Mouse (Mus musculus) frontal cortex, postnatal 36 days (tissue): Measurements from ENCODE around the gene Il9r.

ENCODE experiments used
- DNase-seq, 2 experiments: peaks; one replicate each; pipeline ENCODE4 v3.0.0; 2022; ENCODE audit warnings: low spot score in 2 of 2

Il9r gene

DNA sequence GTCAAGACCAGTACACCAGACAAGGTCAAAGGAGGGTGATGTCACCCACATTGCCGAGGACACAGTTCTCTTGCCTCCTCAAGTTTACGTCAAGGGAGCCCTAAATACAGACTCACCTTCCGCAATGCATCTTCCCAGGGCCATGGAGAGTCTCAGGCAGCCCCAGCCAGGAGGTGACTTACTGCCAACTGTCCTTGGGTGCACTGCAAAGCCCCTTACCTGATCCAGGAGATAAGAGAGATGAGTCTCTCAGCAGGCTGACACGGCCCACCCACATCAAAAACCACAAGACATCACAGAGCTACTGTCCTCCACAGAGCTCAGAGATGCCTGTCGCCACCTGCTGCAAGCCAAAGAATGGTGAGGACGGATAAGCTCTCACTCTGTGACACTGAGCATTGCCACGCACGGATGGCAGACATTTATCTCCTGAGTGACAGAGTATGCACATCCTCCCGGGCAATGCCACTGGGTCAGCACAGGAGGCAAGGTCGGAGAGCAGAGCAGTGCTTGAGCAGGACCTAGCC lies at the start of gene Il9r:
Gene Il9r, minus strand, starts transcription at position 205 of the 527 bp plus-strand sequence.
- no peak for DNase-seq

DNA sequence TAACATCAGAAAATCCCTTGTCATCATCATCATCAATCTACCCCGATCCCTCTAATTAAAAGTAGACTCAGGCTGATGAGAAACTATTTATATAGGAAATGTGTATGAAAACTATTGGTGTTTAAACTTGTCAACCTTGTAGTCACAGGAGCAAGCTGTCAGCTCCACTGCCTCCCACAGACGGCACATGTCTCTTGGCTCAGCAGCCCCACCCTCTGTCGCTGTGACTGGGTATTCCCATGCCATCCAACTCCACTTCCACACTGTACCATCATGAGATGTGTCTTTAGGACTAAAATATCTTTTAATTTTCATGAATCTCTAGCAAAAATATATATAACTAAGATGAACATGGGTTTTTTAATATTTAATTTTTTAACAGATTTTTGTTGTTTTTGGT lies 48.3 kb upstream of the Il9r start:
- no peak for DNase-seq

DNA sequence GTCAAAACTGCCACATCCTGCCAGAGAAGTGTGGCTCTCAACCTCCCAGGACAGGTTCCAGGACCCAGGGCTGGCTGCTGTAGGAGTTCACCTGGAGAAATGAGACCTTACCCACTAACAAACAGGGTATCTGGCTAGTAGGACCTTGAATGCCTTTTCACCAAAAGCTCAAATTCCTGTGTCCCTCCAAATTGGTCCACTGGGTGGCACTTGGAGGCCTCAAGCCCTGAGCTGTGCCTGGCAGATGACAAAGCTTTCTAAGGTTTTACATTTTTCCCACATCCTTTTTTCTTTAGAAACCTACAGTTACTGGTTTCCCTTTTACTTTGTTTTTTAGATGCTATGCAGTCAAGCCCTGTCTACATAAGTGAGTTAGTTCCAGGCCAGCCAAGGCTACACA lies 47.0 kb upstream of the Il9r start:
- DNase-seq = no peak

DNA sequence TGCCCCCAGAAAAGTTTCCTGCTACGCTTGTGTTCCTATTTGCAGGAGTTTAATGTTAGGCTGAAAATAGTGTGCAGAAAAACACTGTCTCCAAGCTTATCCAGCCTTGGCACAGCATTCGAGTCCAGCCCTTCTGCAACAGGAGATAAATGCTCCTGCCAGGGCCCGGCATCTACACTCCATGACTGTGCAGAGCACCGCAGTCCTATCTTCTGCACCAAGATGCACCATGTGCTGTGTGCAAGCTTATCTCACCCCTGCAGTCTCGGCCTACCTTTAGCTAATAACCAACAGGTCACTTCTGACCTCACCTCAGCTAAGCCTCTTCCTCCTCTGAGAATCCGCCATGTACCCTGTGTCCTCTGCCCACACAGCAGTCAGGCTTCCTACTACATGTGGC lies 45.5 kb upstream of the Il9r start:
- no peak for DNase-seq

DNA sequence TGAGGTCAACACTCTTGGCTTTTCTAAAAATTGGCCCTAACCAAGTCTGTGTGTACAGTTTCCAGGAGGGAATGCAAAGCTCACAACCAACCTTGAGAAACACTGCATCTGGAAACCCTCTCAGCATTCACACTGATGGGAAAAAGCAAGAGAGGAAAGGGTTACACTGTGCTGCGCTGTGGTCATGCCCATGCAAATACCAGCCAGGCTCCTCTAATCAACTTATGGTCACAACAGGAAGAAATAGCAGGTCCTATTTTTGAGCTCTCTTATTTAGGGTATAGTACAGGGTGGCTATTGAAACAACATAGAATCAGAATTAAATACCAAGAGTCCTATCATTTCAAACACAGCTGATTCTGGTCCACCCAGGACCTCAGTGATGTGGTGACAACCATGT lies 44.5 kb upstream of the Il9r start:
- DNase-seq = no peak

DNA sequence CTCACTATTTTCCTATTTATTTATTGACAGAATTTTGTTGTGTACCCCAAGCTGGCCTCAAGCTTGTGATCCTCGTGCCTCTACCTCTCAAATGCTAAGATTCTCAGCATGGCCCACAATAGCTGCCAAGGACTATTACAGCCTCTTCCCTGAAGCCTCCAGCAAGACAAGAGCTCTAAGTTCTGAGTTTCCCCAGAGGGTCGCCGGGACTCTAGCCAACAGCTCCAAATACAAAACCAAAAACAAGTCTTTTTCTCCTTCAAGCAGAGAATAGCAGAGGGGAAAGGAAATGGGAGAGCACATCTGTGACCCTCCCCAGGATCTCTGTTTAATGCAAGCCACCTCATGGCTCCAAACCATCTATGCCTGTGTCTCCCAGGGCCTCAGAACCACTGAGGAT lies 44.0 kb upstream of the Il9r start:
- no peak for DNase-seq

DNA sequence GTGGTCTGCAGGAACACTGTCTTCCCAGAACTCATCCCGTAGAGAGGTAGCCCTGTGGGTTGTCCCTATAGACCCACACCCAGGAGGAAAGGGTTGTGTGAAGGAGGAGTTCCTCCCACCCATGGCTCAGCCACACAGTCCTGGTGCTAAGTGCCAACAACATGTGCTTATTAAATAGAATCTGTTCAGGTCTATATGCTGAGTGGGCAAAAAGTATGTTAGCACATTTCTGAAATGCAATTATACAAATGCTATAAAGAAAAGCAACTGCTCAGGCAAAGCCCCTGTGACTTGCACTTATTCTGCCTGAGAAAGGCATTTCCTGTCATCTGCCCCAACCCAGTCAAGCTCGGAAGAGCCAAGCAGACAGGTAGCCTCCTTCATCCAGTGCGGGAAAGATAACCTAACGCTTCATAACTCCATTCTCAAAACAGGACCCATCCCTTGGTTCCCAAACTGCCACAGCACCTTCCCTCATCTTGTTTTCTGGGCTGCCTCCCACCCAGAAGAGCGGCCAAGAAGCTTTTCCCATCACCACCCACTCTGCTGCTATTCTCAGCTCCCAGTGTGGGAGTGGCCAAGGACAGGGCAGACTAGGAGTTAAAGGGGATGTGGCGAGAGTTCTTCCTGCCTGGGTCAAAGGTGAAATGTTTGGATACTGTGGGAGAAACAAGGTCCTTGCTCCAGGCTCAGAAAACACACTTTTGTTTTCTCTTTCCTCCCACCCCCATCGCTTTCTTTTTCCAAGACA lies 43.3 kb upstream of the Il9r start:
- peak in 1 of 2 experiments; percentile 72 for DNase-seq

DNA sequence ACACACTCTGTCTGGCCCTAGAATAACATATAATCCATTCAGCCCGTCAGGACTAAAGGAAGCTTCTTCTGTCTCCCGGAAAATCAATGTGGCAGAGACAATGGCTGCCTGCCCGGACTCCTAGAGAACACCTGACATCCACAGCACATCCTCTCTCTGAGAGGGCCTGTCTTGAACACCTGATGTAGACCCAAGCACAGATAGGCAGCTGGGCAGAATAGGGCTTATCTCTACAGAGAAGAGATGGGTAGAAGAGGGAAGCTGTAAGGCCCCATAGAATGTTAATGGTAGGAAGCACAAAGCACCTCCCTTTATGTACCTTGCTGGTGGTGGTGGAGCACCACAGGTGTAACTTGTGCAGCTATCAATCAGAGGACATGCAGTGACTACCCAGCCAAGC lies 42.1 kb upstream of the Il9r start:
- no peak for DNase-seq

DNA sequence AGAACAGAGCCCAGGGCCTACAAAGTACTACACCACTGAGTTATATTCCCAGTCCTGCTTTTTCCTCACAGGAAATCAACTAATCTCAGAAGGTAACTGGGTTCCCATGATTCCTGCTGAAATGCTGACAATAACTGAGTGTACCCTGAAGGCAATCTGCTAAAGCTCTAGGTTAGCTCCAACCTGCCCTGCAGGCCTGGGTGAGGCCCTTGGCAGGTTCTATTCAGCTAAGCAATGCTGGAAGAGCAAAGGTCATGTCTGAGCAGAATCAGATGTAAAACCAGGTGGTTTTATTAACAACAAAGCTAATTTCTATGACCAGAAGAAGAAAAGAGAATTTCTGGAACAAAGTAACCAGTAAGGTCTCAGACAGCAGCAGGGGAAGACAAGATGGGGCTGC lies 41.3 kb upstream of the Il9r start:
- no peak for DNase-seq

DNA sequence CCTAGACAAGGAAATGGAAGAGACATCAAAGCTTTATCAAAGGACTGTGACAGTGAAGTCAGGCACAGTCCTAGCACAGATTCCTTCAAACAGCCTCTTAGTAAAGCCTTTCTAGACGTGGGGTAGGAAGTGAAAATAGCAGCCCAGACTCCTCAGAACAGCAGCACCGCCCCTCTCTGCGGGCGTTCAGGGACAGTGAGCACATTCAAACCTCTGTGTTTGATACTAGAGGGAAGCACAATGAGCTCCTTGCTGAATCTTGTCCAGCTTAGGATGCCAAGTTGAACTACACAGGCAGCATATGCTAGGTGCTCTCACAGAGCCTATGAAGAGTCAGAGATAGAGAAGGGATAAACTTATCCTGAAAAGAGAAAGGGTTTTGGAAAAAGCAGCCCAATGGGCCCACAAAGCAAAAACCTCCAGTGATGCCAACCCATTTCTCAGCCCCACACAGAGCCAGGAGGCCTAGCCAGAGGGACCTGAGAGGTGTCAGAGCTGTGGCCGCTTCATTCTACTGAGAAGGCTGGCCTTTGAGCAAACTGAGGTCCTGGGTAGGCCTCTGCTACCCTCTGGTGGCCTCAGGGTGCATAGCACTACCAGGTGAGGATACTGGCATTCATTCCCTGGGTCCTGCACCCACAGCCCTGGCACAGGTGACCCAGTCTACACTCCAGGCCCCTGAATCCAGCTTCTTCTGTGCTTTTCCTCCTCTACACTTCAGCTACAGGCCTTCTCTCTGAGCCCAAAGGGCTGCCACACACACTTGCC lies 38.2 kb upstream of the Il9r start:
- peak; percentile 79 to 83 for DNase-seq

DNA sequence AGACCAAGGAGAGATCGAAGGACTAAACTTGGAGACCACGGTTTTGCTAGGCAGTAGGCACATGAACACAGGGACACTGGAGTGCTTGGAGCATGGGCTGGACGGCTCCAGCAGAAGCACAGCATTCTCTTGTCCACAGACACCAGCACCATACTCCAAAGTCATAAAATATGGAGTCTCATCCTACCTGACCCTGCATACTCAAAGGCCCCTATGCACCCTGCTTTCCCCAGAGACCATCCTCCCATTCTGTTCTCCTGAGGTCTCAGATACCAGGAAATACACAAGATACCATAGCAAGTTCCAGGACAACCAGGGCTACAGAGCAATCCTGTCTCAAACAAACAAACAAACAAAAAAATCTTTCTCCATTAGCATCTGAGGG lies 37.3 kb upstream of the Il9r start:
- DNase-seq = no peak

DNA sequence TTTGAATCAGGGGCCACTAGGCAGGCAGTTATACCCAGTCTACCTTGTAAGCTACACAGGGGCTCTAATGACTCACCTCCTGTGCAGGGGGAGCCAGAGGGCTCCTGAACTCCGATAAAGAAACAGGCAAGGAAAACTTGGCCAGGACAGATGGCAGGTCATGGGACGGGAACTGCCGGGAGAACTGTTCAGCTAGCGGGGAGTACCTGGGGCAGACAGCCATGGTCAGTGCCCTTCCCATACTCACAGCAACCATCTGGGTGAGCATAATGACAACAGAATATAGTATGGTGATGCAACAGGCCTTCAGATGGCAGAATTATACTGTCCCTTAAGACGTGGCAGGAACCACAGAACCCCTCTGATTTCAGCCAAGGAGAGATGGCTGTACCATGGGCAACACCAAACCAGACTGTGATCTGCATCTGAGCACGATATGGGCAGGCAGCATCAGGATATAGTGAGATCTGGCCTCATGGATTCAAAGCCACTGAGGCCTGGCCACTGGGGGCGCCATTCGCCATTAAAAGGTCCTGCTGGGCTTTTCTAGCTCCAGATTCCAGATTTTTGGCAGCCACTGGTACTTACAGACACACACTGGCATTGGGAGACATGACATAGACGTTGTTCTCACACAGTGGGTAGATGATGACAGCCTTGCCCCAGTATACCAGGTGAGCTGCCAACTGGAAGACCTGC lies 36.8 kb upstream of the Il9r start:
- no peak for DNase-seq

DNA sequence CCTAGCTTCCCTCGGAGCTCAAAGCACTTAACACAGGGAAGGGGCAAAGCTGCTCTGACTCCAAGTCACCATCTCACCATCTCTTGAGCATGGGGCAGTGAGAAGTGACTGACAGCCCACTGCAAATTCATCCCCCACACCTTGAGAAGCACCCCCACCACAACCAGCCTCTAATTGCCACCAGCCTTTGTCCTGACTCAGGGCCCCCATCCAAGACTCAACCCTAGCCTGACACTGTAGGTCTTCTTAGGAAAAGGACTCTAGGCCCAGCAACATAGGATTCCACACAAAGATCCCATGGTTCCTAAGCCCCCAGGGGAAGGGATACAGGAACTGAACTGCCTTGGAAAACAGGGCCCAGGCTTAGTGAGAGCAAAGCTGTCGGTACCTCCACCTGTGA lies 36.1 kb upstream of the Il9r start:
- no peak for DNase-seq

DNA sequence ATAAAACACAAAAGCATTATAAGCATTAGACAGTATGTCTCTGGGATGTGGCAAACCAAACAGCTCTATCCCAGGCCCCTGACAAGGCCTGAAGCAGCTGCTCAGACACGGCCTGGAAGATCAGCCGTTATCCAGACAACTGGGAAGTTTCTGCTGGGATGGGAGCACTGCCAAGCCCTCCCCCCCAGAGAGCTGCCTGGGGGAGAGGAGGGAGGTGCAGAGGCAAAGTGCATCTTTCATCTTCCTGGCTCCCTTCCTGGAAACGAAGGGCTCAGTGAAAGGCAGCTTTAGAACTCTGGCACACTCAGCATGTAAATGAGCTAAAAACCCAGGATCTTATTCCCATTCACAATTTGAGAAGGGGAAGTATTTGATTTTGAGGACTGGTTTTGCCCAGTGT lies 35.6 kb upstream of the Il9r start:
- DNase-seq = peak; percentile 73 to 76

DNA sequence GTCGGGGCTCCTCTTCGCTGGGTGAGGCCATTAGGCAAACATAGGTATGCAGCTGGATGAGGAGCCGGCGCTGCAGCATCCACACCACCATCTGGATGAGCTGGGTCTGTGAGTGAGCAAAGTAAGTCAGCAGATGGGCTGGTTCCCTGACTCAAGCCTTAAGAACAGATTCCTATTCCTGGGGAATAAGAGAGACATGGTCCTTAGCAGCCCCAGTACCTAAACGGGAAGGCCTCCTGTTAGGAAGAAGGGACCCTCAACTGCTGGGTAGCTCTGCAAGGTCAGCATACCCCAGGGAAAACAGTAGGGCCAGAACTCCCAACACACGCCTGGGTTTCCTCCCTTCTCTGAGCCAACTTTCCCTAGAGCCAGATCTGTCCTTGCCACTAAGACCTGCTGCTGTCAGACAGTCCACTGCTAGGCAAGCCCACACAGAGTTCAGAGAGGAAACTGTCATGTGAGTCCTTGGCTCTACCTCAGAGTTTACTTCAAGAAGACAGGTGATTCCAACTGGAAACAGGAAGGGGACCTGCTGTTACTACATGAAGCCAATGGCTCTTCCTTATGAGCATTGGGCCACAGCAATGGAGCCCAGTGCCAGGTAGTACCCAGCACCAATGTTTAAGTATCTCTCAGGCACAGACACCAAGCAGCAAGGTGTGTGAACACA lies 34.9 kb upstream of the Il9r start:
- DNase-seq = no peak

DNA sequence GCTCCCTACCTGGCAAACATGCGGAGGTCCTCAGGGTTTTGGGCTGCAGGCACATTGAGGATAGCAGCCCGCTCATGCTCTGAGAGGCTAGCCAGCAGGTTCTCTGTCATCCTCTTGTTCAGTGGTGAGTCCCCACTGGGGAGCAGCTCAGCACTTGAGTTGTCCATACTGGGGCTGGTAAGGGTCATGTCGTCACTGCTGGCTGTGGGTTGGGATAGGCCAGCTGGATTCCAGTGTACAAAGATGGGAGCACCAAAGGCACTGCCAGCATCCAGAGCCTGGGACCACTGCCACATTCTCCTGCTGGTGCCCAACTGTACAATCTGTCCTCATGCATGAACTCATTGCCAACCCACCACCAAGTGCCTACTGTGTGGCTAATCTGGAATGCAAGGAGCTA lies 33.8 kb upstream of the Il9r start:
- no peak for DNase-seq

DNA sequence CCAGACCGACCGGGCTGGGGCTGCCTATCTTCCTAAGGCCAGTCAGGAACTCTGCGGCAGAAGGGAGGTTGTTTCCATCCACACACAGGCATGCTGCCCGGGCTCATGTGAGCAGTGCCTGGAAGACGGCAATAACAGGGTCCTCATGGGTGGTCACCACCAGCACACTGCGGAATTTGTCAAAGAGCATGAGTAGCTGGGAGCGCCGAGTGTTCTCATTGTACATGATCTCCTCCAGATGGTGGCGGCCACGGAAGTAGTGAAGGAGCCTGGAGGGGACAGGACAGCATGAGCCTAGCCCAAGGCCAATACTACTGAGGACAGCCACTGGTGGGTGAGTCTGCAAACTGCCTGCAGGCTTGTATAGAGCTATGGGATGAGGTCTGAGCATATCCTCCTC lies 32.8 kb upstream of the Il9r start:
- no peak for DNase-seq

DNA sequence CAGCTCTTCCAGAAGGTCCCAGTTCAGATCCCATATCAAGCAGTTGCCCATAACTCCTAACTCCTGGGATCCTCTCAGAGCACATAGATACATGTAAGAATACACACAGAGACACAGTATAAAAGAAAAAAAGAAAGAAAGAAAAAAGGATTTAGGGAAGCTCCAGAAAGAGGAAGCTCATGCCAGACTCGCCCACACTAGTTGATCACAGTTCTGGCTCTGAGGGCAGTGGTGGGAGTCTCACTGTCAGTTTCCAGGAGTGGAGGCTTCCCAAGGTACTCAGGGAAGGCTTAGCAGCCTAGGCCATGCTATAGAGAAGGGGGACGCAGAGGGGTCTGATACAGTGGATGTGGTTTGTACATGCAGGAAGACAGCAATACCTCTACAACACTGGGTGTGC lies 31.0 kb upstream of the Il9r start:
- peak in 1 of 2 experiments; percentile 71 for DNase-seq

DNA sequence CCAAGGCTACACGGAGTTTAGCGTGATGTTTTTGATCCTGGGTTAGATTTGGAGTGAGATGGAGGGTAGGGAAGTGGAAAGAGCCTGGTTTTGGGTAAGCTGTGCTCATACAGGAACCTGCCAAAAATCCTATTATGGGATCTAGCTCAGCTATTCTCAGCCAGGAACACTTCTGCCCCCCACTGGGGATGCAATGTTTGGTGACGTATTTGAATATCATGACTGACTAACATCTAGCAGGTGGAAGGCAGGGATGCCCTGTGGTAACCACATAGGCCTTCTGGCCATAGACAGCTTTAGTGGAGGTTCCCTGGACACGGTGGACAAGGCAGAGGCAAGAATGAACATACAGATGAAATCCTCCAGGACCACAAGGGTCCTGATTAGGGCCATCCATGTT lies 30.1 kb upstream of the Il9r start:
- no peak for DNase-seq

DNA sequence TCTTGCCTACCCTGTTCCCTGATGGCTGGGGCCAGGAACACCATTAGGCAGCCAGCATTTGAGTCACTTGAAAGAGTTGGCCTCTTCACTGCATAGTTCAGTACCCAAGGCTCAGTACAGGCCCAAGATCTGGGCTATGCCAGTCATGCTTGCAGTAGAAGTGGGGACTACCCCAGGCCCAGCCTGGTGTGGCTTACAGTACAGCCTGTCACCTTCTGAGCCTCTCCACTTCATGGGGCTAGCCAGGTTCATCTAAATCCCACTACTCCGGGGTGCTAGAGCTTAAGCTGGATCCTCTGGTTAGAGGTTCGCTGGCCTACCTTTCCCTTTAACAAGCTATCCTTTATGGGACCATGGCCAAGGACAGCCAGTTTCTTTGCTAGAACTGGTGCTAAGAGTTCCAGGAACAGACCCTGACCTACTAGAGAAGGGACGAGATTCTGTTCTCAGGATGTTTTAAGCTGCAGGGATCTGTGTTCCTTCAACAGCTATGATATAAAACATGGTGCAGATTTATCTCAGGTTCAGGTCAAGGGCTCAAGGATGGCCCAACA lies 28.3 kb upstream of the Il9r start:
- DNase-seq = no peak

DNA sequence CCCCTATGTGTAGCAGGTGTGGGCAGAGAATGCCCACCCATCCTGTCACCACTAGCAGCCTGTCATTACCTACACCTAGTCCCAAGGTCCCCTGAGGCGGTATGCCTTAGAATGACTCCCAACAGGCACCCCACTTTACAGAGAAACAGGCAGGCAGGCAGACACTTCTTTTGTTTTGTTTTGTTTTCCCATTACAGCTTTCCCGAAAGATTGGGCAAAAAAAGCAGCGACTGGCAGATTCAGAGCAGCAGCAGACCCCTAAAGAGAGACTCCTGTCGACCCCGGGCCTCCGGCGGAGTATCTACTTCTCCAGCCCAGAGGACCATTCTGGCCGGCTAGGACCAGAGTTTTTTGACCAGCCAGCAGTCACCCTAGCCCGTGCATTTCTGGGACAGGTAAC lies 27.5 kb upstream of the Il9r start:
- DNase-seq = no peak

DNA sequence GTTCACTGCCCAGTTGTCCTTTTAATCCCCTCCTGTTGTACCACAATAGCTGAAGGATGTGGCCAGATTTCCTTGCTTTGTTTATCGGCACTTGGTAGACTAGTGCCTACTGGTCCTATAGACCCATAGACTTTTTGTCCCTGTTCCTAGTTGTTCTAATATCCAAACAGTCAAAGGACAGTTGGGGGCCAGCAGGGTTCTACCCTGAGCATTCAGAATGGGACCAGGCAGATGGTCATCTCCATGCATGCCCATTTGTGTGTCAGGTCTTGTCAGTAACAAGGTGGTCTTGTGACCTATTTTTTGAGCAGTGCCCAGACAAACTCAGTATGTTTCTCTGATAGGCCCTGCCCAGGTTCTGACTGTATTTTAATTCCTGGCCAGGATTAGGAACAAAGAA lies 27.0 kb upstream of the Il9r start:
- no peak for DNase-seq
